Mouse (Mus musculus) ES-Bruce4 (cell line): ENCODE measurements at regions not wholly inside any gene's neighbourhood (a gene's known extent, or its start where the extent isn't known, plus 50 kb on each side); places are given as distances from the start of the nearest gene placed in this dataset.

ENCODE experiments used
- H3K27ac ChIP-seq: 2 replicates; pipeline ENCODE4 v1.5.1; 2012; ENCODE audit warnings: low read length, inconsistent platforms; ENCODE audit not compliant: insufficient read depth
- H3K27me3 ChIP-seq: 2 replicates; pipeline ENCODE4 v1.6.1; 2012; ENCODE audit warnings: mild to moderate bottlenecking, low read length, inconsistent platforms; ENCODE audit not compliant: control insufficient read depth, poor library complexity, insufficient read depth, severe bottlenecking
- H3K36me3 ChIP-seq: 2 replicates; pipeline ENCODE4 v1.6.1; 2012; ENCODE audit warnings: inconsistent platforms, mild to moderate bottlenecking, low read length, moderate library complexity; ENCODE audit not compliant: control insufficient read depth, poor library complexity, insufficient read depth, severe bottlenecking
- H3K4me1 ChIP-seq: one replicate; pipeline ENCODE4 v1.8.1; 2011; ENCODE audit warnings: low read length; ENCODE audit not compliant: control insufficient read depth, insufficient read depth
- H3K4me3 ChIP-seq: 2 replicates; pipeline ENCODE4 v1.5.1; 2011; ENCODE audit warnings: low read depth, mild to moderate bottlenecking, low read length
- H3K9ac ChIP-seq: 2 replicates; pipeline ENCODE4 v1.6.1; 2012; ENCODE audit warnings: low read depth, mild to moderate bottlenecking, inconsistent platforms; ENCODE audit not compliant: poor library complexity, severe bottlenecking
- H3K9me3 ChIP-seq: replicated peaks from 2 replicates; pipeline ENCODE4 v1.6.1; 2012; ENCODE audit warnings: mild to moderate bottlenecking, low read length, inconsistent platforms; ENCODE audit not compliant: control insufficient read depth, poor library complexity, insufficient read depth, severe bottlenecking
- CTCF ChIP-seq: IDR thresholded peaks from one replicate; pipeline ENCODE4 v1.8.1; 2011; ENCODE audit warnings: low read depth, low read length
- EP300 ChIP-seq: IDR thresholded peaks from 2 replicates; pipeline ENCODE4 v1.6.1; 2011; ENCODE audit warnings: low read depth, low read length; ENCODE audit not compliant: insufficient read depth
- POLR2A ChIP-seq: IDR thresholded peaks from one replicate; pipeline ENCODE4 v1.8.1; 2011; ENCODE audit warnings: low read length; ENCODE audit not compliant: insufficient read depth

- H3K9me3 ChIP-seq: no peaks in the 10 kb centered on the region; the same call in 1 of the 2 replicates
- TF ChIP-seq CTCF (no peak), POLR2A (no peak), EP300 (no peak)
- no peak overlapping the region for H3K27ac ChIP-seq
- no peak overlapping the region for H3K4me3 ChIP-seq
- no peak overlapping the region for H3K9ac ChIP-seq
- no peaks in the 10 kb centered on the region for H3K27me3 ChIP-seq
- no peaks in the 10 kb centered on the region for H3K4me1 ChIP-seq
- H3K36me3 ChIP-seq: no peaks in the 10 kb centered on the region
Observed at GRCm38 (mm10) chr1:39086273-39086672, 100.9 kb downstream of the Pdcl3 start.

GRCm38 (mm10) chr1:39089875-39090274 lies 103.7 kb upstream of the Npas2 start:
- Histone ChIP-seq H3K4me1 (no peaks in the 10 kb centered on the region), H3K36me3 (no peaks in the 10 kb centered on the region), H3K9ac (no peak overlapping the region), H3K27ac (no peak overlapping the region), H3K9me3 (no peaks in the 10 kb centered on the region), H3K4me3 (no peak overlapping the region), H3K27me3 (no peaks in the 10 kb centered on the region)
- TF ChIP-seq EP300 (no peak), POLR2A (no peak), CTCF (no peak)

GRCm38 (mm10) chr1:39091121-39091520 lies 102.4 kb upstream of the Npas2 start:
- Histone ChIP-seq H3K4me3 (no peak overlapping the region), H3K36me3 (no peaks in the 10 kb centered on the region), H3K27ac (no peak overlapping the region), H3K4me1 (no peaks in the 10 kb centered on the region), H3K9ac (no peak overlapping the region), H3K9me3 (no peaks in the 10 kb centered on the region), H3K27me3 (no peaks in the 10 kb centered on the region)
- no peak for TF ChIP-seq POLR2A

- Histone ChIP-seq H3K36me3 (no peaks in the 10 kb centered on the region), H3K4me1 (no peaks in the 10 kb centered on the region), H3K9ac (no peak overlapping the region), H3K27me3 (no peaks in the 10 kb centered on the region), H3K27ac (no peak overlapping the region), H3K9me3 (no peaks in the 10 kb centered on the region), H3K4me3 (no peak overlapping the region)
- no peak for TF ChIP-seq CTCF
Observed at GRCm38 (mm10) chr1:39091638-39092037, 101.9 kb upstream of the Npas2 start.

- H3K9ac ChIP-seq: no peak overlapping the region
- no peaks in the 10 kb centered on the region for H3K27me3 ChIP-seq
- no peak for TF ChIP-seq EP300
- TF ChIP-seq POLR2A: no peak
- no peak for TF ChIP-seq CTCF
- no peaks in the 10 kb centered on the region for H3K9me3 ChIP-seq
- H3K27ac ChIP-seq: no peak overlapping the region
- no peaks in the 10 kb centered on the region for H3K36me3 ChIP-seq
- H3K4me3 ChIP-seq: no peak overlapping the region
- no peaks in the 10 kb centered on the region for H3K4me1 ChIP-seq
Observed at GRCm38 (mm10) chr1:39093291-39093690, 100.2 kb upstream of the Npas2 start.

GRCm38 (mm10) chr1:39094001-39094400 lies 99.5 kb upstream of the Npas2 start:
- Histone ChIP-seq H3K4me1 (no peaks in the 10 kb centered on the region), H3K27ac (no peak overlapping the region), H3K36me3 (no peaks in the 10 kb centered on the region), H3K4me3 (no peak overlapping the region), H3K9ac (no peak overlapping the region), H3K9me3 (no peaks in the 10 kb centered on the region), H3K27me3 (no peaks in the 10 kb centered on the region)
- TF ChIP-seq POLR2A (no peak), CTCF (no peak), EP300 (no peak)
